Mouse (Mus musculus) myocyte (in vitro differentiated cells): ENCODE measurements around the gene Scn3b.

Experiments used
- CEBPB ChIP-seq: IDR thresholded peaks from 2 replicates; pipeline ENCODE4 v1.6.1; 2011; ENCODE audit warnings: mild to moderate bottlenecking, moderate library complexity; ENCODE audit not compliant: poor library complexity, insufficient read depth, severe bottlenecking
- TCF3 ChIP-seq: IDR thresholded peaks from one replicate; pipeline ENCODE4 v1.6.1; 2011; ENCODE audit warnings: low read depth, control low read depth; ENCODE audit not compliant: insufficient read length

- no peak for TF ChIP-seq CEBPB
- no peak for TF ChIP-seq TCF3
These were observed 19.9 kb upstream of the Scn3b start for GRCm38 (mm10) chr9:40249106-40249505.
